Mouse (Mus musculus): ENCODE data around the gene Crocc2.

Crocc2 gene

DNA sequence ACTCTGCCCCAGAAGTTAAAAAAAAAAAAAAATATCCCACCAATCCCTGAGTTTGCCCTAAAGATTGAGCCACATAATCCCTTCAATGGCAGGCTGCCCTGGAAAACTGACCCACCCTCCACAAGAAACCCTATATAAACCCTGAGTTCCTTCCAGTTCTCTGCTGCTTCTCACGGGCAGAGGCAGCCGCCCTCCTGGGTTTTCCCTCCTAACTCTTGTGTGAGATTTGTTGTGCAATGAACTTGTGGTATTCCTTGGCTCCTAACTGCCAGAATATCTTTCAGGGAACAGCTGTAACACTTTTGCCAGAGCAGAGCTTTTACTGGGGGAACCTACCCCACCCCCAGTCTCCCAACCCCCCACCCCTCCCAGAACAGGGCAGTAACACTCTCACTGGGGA, 84.1 kb downstream of the Crocc2 start:
- H3K36me3 ChIP-seq (ENCODE audit: insufficient read depth, low read length): no peaks in the 10 kb centered on the region
- H3K9me3 ChIP-seq (ENCODE audit: low read length): no peaks in the 10 kb centered on the region
- H3K4me1 ChIP-seq (replicated peaks; ENCODE audit: low read depth, low read length): peaks cover 20% of the 10 kb centered on the region
- TF ChIP-seq POU5F1 (IDR thresholded peaks at IDR 0.05; ENCODE audit: borderline replicate concordance, low read length): no peak
- TF ChIP-seq NANOG (IDR thresholded peaks at IDR 0.05; ENCODE audit: borderline replicate concordance, low read length): no peak
- no peak for TF ChIP-seq CTCF (conservative IDR thresholded peaks at IDR 0.05; ENCODE audit: low read length)
- H3K27me3 ChIP-seq (ENCODE audit: insufficient read depth, low read length): no peaks in the 10 kb centered on the region
- no peak overlapping the region for H3K4me3 ChIP-seq (replicated peaks; ENCODE audit: low read length)

DNA sequence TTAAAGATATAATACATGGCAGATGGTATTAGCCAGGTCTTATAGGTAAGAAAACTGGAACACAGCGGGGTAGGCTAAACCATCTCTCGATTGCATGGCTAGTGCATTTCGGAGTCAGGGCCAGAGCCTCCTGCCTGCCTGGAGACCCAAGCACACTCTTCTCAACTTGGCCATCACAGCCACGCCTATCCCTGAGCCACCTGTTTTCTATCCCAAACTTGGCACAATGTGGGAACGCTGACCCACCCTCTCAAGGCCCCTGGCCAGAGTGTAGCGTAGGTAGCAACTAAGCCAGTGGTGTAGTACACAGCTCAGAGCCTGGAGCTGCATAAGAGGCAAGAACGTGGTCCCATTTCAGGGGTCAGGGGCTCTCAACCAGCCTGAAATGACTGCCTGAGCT, 87.2 kb downstream of the Crocc2 start:
- TF ChIP-seq NANOG (IDR thresholded peaks at IDR 0.05; ENCODE audit: borderline replicate concordance, low read length): no peak
- no peak for TF ChIP-seq CTCF (conservative IDR thresholded peaks at IDR 0.05; ENCODE audit: low read length)
- no peak for TF ChIP-seq POU5F1 (IDR thresholded peaks at IDR 0.05; ENCODE audit: borderline replicate concordance, low read length)
- Histone ChIP-seq H3K36me3 (ENCODE audit: insufficient read depth, low read length) (no peaks in the 10 kb centered on the region), H3K9me3 (ENCODE audit: low read length) (no peaks in the 10 kb centered on the region), H3K4me1 (replicated peaks; ENCODE audit: low read depth, low read length) (peaks cover 20% of the 10 kb centered on the region), H3K27me3 (ENCODE audit: insufficient read depth, low read length) (no peaks in the 10 kb centered on the region), H3K4me3 (replicated peaks; ENCODE audit: low read length) (no peak overlapping the region)

- Histone ChIP-seq H3K27me3 (ENCODE audit: insufficient read depth, low read length) (no peaks in the 10 kb centered on the region), H3K9me3 (ENCODE audit: low read length) (no peaks in the 10 kb centered on the region), H3K36me3 (ENCODE audit: insufficient read depth, low read length) (no peaks in the 10 kb centered on the region), H3K4me1 (replicated peaks; ENCODE audit: low read depth, low read length) (peaks cover 10% of the 10 kb centered on the region), H3K4me3 (replicated peaks; ENCODE audit: low read length) (no peak overlapping the region)
- TF ChIP-seq NANOG (IDR thresholded peaks at IDR 0.05; ENCODE audit: borderline replicate concordance, low read length) (no peak), POU5F1 (IDR thresholded peaks at IDR 0.05; ENCODE audit: borderline replicate concordance, low read length) (no peak), CTCF (conservative IDR thresholded peaks at IDR 0.05; ENCODE audit: low read length) (no peak)
Measured at GRCm38 (mm10) chr1:93257560-93257959, 89.0 kb downstream of the Crocc2 start.

- Histone ChIP-seq H3K36me3 (ENCODE audit: insufficient read depth, low read length) (0 out of 2 replicates have a peak, but pooled peaks cover 4% of the 10 kb centered on the region), H3K9me3 (ENCODE audit: low read length) (peaks cover 5% of the 10 kb centered on the region; the same call in 1 of the 2 replicates), H3K4me3 (replicated peaks; ENCODE audit: low read length) (no peak overlapping the region), H3K27me3 (ENCODE audit: insufficient read depth, low read length) (no peaks in the 10 kb centered on the region; the same call in 1 of the 2 replicates), H3K4me1 (replicated peaks; ENCODE audit: low read depth, low read length) (peaks cover 2% of the 10 kb centered on the region)
- TF ChIP-seq POU5F1 (IDR thresholded peaks at IDR 0.05; ENCODE audit: borderline replicate concordance, low read length) (no peak), CTCF (conservative IDR thresholded peaks at IDR 0.05; ENCODE audit: low read length) (no peak), NANOG (IDR thresholded peaks at IDR 0.05; ENCODE audit: borderline replicate concordance, low read length) (no peak)
Measured at GRCm38 (mm10) chr1:93267207-93267606, 98.7 kb downstream of the Crocc2 start.

DNA sequence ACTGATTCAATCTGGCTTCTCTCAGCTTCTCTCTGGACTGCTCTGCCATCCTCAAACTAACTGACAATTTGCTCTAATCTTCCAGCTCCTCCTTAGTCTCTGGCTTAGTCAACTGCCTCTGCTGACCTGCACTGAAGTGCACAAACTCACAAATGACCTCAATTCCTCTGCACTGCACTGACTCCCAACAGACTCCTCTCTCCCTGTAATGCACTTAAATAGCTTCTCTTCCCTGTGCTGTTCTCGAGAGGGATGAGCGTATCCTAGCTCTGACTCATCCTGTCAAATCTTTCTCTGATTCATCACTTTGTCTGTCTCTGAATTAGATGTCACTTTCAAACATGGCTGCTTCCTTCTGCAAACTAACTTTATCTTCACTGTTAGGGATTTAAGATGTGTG, 99.7 kb downstream of the Crocc2 start:
- no peak for TF ChIP-seq NANOG (IDR thresholded peaks at IDR 0.05; ENCODE audit: borderline replicate concordance, low read length)
- TF ChIP-seq POU5F1 (IDR thresholded peaks at IDR 0.05; ENCODE audit: borderline replicate concordance, low read length): no peak
- TF ChIP-seq CTCF (conservative IDR thresholded peaks at IDR 0.05; ENCODE audit: low read length): no peak
- Histone ChIP-seq H3K4me1 (replicated peaks; ENCODE audit: low read depth, low read length) (peaks cover 4% of the 10 kb centered on the region), H3K27me3 (ENCODE audit: insufficient read depth, low read length) (no peaks in the 10 kb centered on the region; the same call in 1 of the 2 replicates), H3K9me3 (ENCODE audit: low read length) (peaks cover 5% of the 10 kb centered on the region; the same call in 1 of the 2 replicates), H3K4me3 (replicated peaks; ENCODE audit: low read length) (no peak overlapping the region), H3K36me3 (ENCODE audit: insufficient read depth, low read length) (0 out of 2 replicates have a peak, but pooled peaks cover 4% of the 10 kb centered on the region)

DNA sequence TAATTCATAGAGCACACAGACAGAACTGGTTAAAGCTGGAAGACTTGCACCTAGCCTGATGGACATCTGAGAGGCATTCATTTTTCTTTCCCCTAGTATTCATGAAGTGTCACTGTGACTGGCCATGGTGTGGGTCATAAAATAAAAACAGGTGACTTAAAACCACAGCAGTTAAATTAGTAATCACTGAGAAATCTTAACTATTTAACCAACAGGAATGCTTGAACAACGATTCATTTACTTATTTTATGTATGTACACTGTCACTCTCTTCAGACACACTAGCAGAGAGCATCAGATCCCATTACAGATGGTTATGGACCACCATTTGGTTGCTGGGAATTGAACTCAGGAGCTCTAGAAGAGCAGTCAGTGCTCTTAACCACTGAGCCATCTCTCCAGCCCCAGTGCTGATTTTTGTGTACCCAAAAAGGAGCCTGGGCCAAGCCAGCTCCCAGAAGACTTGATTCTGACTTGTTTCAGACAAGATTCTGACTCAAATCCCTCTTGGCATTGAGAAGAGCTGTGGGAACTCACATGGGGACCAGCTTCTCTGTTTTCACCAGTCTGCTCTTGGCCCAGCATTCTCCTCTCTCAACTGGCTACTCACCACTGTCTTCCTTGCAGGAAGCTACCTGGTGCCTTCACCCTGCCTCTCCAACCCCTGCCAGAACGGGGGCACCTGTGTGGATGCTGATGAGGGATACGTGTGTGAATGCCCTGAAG, 102.2 kb downstream of the Crocc2 start:
- Histone ChIP-seq H3K27me3 (ENCODE audit: insufficient read depth, low read length) (no peaks in the 10 kb centered on the region; the same call in 1 of the 2 replicates), H3K9me3 (ENCODE audit: low read length) (peaks cover 5% of the 10 kb centered on the region; the same call in 1 of the 2 replicates)
- TF ChIP-seq NANOG (IDR thresholded peaks at IDR 0.05; ENCODE audit: borderline replicate concordance, low read length) (no peak), CTCF (conservative IDR thresholded peaks at IDR 0.05; ENCODE audit: low read length) (no peak), POU5F1 (IDR thresholded peaks at IDR 0.05; ENCODE audit: borderline replicate concordance, low read length) (no peak)

DNA sequence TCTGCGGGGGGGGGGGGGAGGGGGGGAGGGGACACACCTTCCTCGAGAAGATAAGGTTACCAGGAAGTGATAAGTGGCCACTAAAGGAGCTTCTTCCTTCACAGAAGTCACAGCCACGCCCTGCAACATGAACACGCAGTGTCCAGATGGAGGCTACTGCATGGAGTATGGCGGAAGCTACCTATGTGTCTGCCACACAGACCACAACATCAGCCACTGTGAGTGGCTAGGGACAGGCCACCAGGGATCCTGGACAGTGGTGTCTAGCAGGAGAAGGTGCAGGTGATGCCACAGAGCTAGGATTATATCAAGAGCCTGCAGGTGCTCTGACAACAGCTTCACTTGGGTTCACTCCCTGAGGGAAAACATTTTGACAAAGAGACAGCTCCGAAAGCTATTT, 103.2 kb downstream of the Crocc2 start:
- H3K4me1 ChIP-seq (replicated peaks; ENCODE audit: low read depth, low read length): peaks cover 23% of the 10 kb centered on the region
- H3K27me3 ChIP-seq (ENCODE audit: insufficient read depth, low read length): no peaks in the 10 kb centered on the region; the same call in 1 of the 2 replicates
- H3K36me3 ChIP-seq (ENCODE audit: insufficient read depth, low read length): peaks cover 12% of the 10 kb centered on the region; the same call in 1 of the 2 replicates
- no peak overlapping the region for H3K4me3 ChIP-seq (replicated peaks; ENCODE audit: low read length)
- peaks cover 5% of the 10 kb centered on the region; the same call in 1 of the 2 replicates for H3K9me3 ChIP-seq (ENCODE audit: low read length)
- no peak for TF ChIP-seq NANOG (IDR thresholded peaks at IDR 0.05; ENCODE audit: borderline replicate concordance, low read length)
- TF ChIP-seq POU5F1 (IDR thresholded peaks at IDR 0.05; ENCODE audit: borderline replicate concordance, low read length): no peak
- no peak for TF ChIP-seq CTCF (conservative IDR thresholded peaks at IDR 0.05; ENCODE audit: low read length)

More for the DNA sequence above, 102.2 kb downstream of the Crocc2 start:
- Histone ChIP-seq H3K36me3 (ENCODE audit: insufficient read depth, low read length) (peaks cover 12% of the 10 kb centered on the region; the same call in 1 of the 2 replicates), H3K4me1 (replicated peaks; ENCODE audit: low read depth, low read length) (peaks cover 12% of the 10 kb centered on the region), H3K4me3 (replicated peaks; ENCODE audit: low read length) (no peak overlapping the region)

DNA sequence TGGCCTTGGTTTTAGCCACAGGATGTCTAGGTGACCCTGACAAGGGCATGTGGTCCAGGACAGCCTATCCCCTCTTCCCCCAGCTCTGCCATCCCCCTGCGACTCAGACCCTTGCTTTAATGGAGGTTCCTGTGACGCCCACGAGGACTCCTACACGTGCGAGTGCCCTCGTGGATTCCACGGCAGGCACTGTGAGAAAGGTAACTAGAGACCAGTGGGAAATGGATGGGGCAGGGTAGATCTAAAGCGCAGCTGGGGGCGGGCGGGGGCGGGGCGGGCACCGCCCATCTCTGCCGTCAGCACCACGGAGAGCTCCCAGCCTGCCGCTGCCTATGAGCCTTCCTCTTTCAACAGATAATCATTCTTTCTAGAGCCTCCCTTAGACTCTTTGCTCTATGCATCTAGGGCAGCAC, 103.9 kb downstream of the Crocc2 start:
- peaks cover 26% of the 10 kb centered on the region for H3K4me1 ChIP-seq (replicated peaks; ENCODE audit: low read depth, low read length)
- peaks cover 12% of the 10 kb centered on the region; the same call in 1 of the 2 replicates for H3K36me3 ChIP-seq (ENCODE audit: insufficient read depth, low read length)
- H3K4me3 ChIP-seq (replicated peaks; ENCODE audit: low read length): no peak overlapping the region
- peaks cover 5% of the 10 kb centered on the region; the same call in 1 of the 2 replicates for H3K9me3 ChIP-seq (ENCODE audit: low read length)
- no peaks in the 10 kb centered on the region; the same call in 1 of the 2 replicates for H3K27me3 ChIP-seq (ENCODE audit: insufficient read depth, low read length)
- TF ChIP-seq NANOG (IDR thresholded peaks at IDR 0.05; ENCODE audit: borderline replicate concordance, low read length) (no peak), POU5F1 (IDR thresholded peaks at IDR 0.05; ENCODE audit: borderline replicate concordance, low read length) (no peak), CTCF (conservative IDR thresholded peaks at IDR 0.05; ENCODE audit: low read length) (no peak)
